Mouse (Mus musculus) gastrocnemius, adult 18-20 months (tissue): Measurements from ENCODE around the gene Kank4. TPM values are rescaled to one million over a fixed set of nuclear protein-coding genes. Genes with fewer than 3 reads are reported as not detected.
"Not testable (repeated sequence)": the region's sequence is repeated elsewhere in the genome, so short reads cannot be mapped to it uniquely, and the experiment has no call there.

ENCODE experiments used
- DNase-seq: peaks from one replicate; pipeline ENCODE4 v3.0.0; 2021; ENCODE audit warnings: low spot score
- total RNA-seq, 2 experiments: library from RNA; stranded (reverse); gene quantifications; 2 replicates each; pipeline ENCODE4 v1.2.3; 2021

Gene Kank4
- total RNA-seq, 2 experiments from 2014 or later = 1.0 to 1.7 TPM

DNA sequence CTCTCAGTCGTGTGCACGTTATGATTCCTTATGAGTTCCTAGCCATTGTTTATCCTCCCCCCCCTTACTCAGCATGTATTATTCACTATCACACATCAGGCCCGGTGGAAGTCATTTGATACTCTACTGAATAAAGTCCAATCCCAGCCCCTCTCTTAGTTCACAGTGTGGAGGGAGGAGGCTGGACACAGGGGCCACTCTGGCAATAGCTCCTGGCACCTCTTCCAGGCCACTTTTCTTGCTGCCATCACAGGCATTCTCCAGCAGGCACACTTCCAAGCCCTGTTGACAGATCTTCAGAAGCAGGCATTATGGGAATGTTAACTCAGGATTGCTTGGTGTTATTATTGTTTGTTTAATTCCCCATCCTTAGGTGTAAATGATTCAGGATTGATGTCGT is 17.4 kb upstream of the Kank4 start:
- no peak for DNase-seq

DNA sequence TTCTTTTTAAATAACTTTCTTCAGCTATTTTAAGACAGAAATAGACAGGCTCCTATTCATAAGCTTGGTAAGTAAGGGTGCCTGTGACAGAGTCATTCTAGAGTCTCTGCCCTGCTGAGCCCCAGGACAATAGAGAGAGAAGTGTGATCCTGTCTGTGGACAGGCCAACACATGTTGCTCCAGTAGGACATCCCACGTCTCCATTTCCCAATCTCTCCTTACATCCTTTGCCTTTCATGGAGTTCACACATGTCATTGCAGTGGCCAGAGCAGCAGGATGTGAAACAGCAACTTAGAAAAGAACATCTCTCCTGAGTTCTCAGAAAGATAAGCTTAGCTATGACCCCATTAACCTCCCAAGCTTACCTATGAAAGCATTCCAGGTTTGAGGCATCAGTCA is 14.4 kb upstream of the Kank4 start:
- no peak for DNase-seq

DNA sequence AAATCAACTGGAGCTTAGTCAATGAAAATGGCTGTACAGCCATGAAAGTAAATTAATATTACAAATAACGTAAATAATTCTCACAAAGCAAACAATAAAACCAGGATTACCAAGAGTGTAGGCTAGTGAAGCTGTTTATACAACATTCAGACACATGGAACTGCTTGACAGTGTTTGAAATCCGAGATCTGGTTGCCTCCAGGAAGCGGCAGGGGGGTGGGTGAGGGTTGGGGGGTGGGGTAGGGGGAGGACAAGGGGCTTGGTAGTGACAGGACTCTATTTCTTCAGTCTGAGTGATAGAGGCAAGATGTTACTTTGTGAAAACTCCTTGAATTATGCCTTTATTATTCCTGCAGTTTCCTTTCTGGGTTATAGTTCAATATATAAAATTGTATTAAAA is 9.4 kb upstream of the Kank4 start:
- no peak for DNase-seq

DNA sequence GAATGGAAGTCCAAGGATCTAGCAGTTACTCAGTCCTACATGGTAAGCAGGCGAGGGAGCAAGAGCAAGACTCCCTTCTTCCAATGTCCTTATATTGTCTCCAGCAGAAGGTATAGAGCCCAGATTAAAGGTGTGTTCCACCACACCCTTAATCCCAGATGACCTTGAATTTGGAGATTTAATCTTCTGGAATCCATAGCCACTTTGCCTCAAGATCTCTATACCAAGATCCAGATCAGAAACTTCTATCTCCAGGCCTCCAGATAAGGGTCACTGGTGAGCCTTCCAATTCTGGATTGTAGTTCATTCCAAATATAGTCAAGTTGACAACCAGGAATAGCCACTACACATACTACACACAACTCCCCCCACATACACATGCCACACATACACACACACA is 6.4 kb upstream of the Kank4 start, which contains the start of gene I0C0044D17Rik:
TSS of gene I0C0044D17Rik (minus strand) at position 101 of the 400 bp plus-strand sequence.
- not testable (repeated sequence) for DNase-seq

DNA sequence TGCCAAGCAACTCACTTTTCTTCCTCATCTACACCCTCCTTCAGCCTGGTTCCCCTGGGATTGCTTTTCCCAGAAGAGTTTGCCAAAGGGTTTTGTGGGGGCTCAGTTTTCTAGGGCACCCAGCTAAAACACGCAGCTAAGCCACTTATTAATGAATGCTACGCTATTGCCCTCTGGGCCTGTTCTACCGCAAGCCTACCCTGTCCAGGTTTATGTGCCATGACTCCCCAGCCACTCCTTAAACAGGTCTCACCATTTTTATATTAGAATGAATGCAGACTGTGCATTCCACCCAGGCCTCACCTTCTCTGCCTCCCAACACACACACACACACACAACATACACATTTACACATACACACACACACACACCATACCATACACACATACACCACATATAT is 5.7 kb upstream of the Kank4 start:
- no peak for DNase-seq

DNA sequence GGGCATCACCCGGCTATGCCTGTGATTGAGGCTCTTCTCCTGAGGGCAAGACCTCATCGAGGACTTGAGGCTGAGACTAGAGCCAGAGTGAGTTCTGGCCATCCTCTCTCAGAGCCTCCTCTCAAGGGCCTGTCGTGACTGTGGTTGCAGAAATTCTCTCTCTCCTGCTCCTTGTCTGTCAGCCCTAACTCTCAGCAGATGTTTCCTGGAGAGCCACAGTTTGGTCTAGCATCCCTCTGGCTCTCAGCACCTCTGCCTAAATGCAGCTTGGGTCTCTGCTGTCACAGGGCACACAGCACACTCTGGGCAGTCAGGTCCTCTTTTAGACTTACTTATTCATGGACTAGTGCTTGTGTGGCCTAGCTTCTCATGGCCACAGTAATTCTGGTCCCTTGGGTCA is 5.1 kb upstream of the Kank4 start:
- DNase-seq = no peak

DNA sequence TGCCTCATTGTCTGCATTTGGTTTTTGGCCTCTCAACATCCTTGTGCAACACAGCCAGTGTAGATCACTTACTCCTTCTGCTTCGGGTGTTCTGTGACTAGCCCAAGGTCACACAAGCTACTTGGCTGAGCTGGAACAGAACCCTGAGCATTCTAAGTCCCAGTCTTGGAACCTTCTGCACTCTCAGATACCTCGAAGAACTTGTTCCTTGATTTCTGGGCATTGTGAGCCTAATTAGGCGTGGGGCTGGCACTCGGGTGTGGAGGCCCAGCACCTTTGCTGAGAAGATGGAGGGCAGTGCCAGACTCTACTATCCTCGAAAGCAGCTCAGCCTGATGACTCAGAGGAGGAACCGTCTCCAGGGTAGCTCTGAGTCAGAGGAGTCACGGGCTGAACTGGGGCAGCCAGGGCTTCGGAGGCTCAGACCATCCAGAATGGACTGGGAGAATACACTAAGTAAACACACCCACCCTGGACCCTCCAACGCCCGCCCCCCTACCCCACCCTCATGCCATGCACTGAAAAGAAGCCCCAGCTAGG is 1.9 kb upstream of the Kank4 start:
- no peak for DNase-seq

DNA sequence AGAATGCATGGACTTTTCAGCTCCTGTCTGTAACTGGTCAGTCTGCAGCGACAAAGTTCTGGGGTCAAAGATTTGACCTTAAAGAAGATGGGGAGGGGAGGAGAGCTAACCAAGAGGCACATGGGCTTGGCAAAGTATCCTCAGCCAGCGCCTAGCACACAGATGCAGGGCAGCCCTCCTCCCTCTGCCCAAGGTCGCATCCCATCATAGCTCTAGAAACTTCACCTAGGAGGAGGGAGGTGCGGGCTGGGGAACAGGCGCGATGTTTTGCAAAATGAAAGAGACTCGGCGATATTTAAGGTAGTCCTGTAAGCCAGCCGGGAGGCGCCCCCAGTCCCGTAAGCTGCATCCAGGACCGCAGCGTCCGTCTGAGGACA is 542 bp downstream of the Kank4 start:
- DNase-seq = no peak

DNA sequence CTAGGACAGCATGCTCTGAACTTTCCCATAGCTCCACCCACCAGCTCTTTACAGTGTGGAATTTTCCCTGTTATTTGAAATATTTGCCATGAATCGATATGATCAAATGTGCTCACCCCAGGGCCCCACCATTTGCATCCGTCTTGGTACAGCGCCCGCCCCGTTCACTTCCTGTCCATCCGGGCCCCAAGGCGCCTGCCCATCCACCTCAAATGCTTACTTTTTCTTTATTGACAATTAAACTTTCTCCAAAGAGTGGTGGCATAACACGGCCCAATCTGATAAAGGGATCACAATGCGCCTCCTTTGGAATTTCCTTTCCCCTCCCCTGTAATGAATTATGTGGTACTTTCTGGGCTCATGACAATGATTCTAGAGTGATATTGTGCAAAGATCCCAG is 11.0 kb downstream of the Kank4 start:
- no peak for DNase-seq

DNA sequence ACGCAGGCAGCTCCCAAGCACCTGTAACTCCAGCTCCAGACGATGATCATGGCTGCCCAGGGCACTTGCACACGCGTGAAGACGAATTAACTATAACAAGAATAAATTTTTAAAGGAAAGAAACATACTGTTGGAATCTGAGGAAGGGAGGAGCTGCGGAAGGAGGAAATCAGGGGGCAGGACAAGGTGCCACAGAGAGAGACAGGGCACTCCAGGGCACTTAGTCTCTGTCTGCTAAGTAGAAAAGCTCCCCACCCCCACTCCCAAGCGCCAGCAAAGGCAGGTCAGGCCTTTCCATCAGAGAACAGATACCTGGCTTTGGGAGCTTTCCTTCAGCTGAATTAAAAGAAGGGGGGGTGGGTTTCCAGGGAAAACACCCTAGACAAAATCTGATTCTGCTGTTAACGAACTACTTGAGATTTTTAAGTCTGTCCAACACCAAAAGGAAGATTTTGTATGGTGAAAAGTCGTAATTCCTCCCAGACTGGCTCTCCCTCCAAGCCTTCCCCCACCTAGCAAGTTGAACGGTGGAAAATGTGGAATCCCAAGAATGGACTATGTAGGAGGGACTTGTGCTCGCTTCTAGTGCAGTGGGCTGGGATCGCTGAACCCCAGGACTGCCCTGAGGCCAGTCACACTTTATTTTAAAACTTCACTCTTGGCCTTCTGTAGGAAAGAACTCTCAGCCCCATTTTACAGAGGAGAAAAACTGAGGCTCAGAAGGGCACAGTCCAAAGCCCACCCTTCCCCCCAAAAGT is 11.9 kb downstream of the Kank4 start:
- no peak for DNase-seq

DNA sequence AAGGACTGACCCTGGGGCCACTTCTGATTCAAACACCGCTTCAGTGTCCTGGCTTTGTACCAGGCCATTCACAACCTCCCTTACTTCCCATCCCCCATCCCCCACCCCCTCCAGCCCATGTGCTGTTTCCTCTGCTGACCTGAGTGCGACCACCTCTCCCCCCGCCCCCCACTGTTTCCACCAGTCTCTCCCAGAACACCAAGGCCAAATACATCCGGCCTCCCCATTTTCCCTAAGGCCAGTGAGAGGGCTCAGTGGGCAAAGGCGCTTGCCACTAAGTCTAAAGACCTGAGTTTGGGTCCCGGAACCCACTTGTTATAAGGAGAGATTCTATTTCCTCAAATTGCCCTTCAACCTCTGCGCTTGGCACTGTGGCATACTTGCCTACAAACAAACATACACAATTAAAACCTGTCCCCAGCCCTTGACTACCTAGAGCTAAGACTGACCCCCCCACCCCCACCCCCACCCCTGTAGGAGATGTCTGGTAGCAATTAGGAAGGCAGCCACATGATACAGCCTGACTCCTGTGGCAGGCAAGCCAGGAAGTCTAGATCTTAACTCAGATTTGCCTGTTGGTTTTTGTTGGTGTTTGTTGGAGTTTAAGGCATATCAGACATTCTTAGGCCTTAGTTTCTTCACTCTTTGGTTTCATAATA is 12.7 kb downstream of the Kank4 start:
- DNase-seq = no peak

DNA sequence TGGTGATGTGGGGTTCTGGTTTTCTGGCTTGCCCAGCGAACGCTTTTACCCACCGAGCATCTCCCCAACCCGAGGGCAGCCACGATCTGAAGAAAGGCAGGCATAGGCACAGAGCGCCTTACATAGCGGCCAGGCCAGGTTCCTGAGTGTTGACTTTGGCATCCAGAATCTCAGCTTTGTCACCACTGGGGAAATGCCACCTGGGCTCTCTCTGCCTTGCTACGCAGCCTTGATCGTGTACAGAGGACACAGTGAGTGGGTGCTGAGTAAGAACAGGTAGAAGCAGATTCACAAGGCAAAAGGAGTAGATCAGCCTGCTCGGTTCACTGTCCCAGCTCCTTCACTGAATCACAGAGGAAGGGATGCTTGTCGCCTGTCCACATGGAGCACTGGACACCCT is 15.6 kb downstream of the Kank4 start:
- DNase-seq = no peak

DNA sequence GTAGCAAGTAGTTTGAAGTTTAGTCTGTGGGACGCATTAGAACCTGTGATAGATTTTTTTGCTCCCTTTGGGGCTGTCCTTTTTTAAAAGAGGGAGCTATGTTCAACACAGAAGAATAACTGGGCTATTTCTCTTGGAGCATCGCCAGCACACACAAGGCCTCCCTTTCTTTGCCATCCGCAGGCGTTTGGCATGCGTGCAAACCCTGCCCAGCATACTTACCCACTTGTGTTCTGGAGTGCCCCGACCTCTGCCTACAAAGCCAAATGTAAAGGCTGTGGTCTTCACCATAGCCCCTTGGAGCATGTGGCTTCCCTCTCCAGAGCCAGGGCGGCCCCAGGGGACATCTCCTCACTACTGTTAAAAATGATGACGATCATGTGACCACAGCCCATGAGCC is 16.5 kb downstream of the Kank4 start:
- no peak for DNase-seq

DNA sequence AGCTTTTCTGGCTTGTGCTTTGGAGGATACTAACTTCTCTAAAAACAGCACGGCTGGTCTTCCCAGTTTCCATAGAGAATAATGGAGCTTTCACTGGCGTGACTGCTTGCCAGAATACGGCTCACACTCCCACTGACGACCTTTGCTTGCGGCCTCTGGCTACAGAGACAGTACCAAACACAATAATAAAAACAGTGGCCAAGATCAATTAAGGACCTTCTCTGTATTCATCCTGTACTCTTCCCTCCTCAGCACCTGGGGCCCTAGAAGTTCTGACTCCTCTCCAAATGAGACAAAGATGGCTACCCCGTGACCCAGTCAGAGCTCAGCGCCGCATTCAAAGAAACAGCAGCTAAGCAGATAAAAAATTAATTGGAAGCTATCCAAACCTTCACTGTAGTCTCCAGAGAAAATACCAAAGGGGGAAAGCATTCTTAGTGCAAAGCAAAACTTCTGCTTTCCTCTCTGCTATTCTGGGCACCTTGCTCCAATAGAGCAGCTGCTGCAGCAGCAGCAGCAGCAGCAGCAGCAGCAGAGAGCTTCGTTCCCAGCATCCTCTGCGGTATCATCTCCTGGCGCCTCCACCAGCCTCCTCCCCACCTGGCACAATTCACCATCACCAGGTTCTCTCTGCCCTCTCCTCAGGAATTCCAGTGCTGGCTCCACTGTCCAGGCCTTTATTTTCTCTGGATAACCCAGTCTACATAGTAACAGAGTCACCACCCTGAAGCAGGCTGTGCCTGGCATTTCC is 20.6 kb downstream of the Kank4 start:
- peak; percentile 26 for DNase-seq

DNA sequence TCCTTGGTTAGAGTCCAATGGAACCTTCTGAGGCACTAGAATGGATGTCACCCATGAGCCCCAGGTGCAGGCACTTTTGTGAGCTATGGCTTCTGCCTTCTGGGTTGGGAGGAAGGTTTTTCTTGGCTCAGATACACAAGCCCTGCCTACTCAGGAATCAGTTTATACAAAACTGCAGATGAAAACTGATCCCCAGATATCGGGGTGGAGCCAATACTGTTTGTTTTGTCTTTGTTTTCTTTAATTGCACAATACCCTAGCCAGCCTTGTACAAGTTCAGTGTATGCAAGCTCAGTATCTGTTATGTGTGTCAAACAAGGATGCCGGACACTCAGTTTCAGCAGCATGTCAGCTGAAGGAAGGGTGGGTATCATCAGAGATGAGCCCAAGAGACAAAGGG is 22.1 kb downstream of the Kank4 start:
- no peak for DNase-seq

DNA sequence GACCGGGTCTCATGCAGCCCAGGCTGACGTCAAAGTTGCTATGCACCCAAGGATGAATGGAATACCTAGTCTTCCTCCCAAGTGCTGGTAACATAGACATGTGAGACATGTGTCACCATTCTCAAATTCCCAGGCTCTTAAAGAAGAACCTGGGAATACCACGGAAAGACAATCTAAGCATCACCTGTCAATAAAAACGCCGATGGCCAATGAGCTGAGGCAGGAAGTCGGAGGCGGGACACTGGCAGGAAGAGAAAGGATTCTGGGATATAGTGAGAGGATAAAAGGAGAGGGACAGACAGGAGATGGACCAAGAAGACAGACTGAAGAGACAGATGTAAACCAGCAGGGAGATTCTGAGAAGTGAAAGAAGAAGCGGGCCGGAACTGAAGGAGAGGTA is 23.9 kb downstream of the Kank4 start:
- no peak for DNase-seq

DNA sequence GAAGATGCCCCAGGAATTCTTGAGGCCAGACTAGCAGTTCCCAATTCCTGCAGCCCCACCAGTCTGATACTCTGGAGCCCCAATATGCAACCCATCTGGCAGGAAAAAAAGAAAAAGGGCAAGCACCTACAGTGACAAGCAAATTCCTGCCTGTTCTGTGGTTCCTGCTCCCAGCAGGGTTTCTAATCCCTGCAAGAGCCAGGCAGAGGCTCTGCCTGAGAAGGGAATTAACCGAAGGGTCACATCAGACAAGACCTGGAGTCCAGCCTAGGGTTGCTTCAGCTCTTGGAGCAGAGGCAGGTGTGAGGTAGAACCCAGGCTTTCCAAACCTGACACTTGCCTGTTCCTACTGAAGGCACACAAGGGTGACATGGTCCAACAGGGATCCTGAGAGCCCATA is 26.6 kb downstream of the Kank4 start:
- DNase-seq = no peak

DNA sequence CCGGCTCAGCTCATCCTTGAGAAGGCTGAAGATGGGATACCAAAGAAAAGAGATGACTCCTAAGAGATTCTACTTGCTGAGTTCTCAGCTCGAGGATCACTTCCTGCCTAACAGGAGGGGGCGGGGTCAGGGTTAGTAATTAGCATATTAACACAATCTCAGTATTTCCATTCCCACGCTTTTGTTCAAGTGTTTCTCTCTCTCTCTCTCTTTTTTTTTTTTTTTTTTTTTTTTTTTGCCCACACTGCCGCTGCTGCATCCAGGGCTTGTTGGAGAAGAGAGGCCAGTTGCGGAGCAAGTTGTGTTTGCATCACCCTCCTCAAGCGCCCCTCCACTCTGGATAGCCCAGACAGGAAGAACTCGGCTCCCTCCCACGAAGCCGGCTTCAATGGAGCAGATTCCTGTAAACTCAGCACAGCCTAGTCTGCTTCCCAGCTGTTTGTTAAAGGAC is 27.5 kb downstream of the Kank4 start:
- no peak for DNase-seq

DNA sequence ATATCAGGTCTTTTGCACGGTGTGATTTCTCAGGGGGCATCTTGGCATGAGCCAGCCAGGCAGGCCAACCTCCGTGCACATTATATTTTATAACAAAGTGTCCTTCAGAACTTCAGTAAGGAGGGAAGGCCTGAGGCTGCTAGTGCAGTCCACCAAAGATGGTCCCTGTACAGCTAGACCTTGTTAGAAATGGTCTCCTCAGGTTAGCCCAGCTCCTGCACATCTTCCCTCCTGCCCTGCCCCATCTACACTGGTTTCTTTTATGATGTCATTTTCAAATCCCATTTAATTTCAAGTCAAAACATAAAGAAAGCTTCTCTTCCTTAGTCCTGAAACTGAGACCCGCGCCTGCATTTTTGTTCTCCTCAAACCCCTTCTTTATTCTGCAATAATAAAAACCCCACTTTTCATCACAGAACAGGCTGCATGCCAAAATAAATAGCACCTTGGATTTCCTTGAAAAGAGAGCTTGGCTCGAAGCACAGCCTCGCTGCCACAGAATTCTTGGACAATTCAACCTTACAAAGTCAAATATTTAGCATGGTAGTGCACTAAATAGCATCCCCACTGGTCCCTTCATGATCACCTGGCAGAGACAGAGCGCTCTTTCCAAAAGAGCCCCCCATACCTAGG is 28.1 kb downstream of the Kank4 start:
- no peak for DNase-seq

DNA sequence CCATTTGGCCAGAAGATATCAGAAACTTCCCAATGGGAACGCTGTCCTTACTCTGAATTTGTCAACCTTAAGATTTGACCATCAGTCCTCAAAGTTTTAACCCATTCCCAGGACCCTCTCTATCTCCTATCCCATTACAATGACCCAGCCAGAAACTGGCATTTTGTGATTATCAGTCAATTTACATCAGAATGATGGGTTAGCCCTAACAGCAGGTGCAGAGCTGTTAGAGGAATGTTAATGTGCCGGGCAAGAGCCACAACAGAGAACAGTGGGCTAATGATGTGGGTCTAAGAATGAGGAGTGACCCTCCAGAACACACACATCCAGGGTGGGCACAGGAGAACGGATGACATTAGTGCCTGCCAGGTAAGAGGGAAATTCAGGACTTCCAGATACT is 31.1 kb downstream of the Kank4 start:
- no peak for DNase-seq

DNA sequence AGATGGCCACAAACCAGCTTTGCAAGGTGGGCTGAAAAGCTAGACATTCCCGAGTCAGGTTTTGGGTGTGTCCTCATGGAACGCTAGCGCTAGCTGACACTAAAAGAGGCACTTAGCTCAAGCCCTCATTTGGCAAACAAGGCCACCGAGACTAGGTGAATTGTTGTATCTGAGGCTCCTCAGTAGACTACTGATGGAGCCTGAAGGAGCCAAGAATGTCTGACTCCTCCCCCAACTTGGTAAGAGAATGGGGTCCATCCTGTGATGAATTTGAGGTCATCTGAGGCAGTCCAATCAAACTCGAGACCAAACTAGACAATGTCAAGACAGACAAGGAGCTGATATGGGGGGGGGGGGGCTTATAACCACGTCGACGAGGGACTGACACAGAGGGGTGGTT is 31.5 kb downstream of the Kank4 start:
- no peak for DNase-seq

DNA sequence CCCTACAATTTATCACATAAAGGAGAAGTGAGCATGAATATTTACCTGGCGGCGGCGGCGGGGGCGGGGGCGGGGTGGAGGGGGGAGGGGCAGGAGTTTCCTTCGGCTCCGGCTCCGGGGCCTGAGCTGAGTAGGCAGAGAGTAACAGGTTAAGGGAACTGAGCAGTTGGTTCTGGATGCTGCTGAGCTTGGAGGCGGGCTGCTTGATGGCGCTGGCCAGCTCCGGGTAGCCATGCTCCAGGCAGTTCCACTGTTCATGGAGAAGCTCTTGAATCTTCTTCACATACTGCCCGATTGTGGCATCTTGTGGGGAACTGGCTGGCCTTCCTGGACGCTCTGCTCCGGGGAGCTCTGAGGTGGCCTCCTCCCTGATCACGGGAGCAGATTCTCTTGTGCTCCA is 39.1 kb downstream of the Kank4 start:
- DNase-seq = no peak
